Mouse (Mus musculus): ENCODE data around the gene Cdcp2. TPM values are rescaled to one million over a fixed set of nuclear protein-coding genes. Genes with fewer than 3 reads are reported as not detected.
"Not testable (repeated sequence)": the region's sequence is repeated elsewhere in the genome, so short reads cannot be mapped to it uniquely, and the experiment has no call there.

The Cdcp2 gene
- total and polyA plus RNA-seq, 3 experiments: not detected

- TF ChIP-seq ZKSCAN1 (IDR thresholded peaks at IDR 0.05; ENCODE audit: low read depth, low read length) (no peak), MYB (IDR thresholded peaks at IDR 0.05; ENCODE audit: low read depth, low read length) (no peak), JUND (IDR thresholded peaks at IDR 0.05; ENCODE audit: low read depth, low read length) (no peak)
These were observed 10.1 kb downstream of the Cdcp2 start (continued) for GRCm38 (mm10) chr4:107106777-107107176.

GRCm38 (mm10) chr4:107108291-107108731 lies 11.6 kb downstream of the Cdcp2 start:
- Histone ChIP-seq H3K79me2 (ENCODE audit: control insufficient read depth, insufficient read depth, low read length, poor library complexity) (no peaks in the 10 kb centered on the region), H3K27ac (ENCODE audit: control insufficient read depth, low read depth, low read length) (no peak overlapping the region), H3K27me3 (ENCODE audit: control insufficient read depth in 1 of 2, insufficient read depth in 2 of 2, low read length in 2 of 2) (no peaks in the 10 kb centered on the region), H3K9me3 (replicated peaks; ENCODE audit: insufficient read depth, low read length) (no peaks in the 10 kb centered on the region), H3K9ac (ENCODE audit: control insufficient read depth, low read depth, low read length, poor library complexity, severe bottlenecking) (no peak overlapping the region), H3K4me1 (ENCODE audit: control insufficient read depth in 1 of 2, insufficient read depth in 2 of 2, low read length in 2 of 2) (peaks cover 4 to 7% of the 10 kb centered on the region in 2 experiments), H3K36me3 (ENCODE audit: control insufficient read depth in 1 of 2, insufficient read depth in 2 of 2, low read length in 2 of 2) (peaks cover 0 to 4% of the 10 kb centered on the region in 2 experiments; a peak in 1 of 4 replicates), H3K4me3 (ENCODE audit: control insufficient read depth in 1 of 2, insufficient read depth in 1 of 2, low read depth in 2 of 2, low read length in 2 of 2) (no peak overlapping the region; a peak in 1 of 4 replicates)
- DNase-seq (ENCODE audit: low read depth, low spot score): peak; percentile 19
- TF ChIP-seq KAT2A (conservative IDR thresholded peaks at IDR 0.05; ENCODE audit: low read depth, low read length) (no peak), MXI1 (IDR thresholded peaks at IDR 0.05; ENCODE audit: low read depth, low read length) (no peak), ZKSCAN1 (IDR thresholded peaks at IDR 0.05; ENCODE audit: low read depth, low read length) (no peak), SMC3 (IDR thresholded peaks at IDR 0.05; ENCODE audit: low read depth, low read length) (no peak), ELF1 (IDR thresholded peaks at IDR 0.05; ENCODE audit: low read depth, low read length) (no peak), CHD2 (IDR thresholded peaks at IDR 0.05; ENCODE audit: low read length) (no peak), BHLHE40 (IDR thresholded peaks at IDR 0.05; ENCODE audit: borderline replicate concordance, low read depth, low read length) (no peak), MEF2A (IDR thresholded peaks at IDR 0.05; ENCODE audit: extremely low read depth, insufficient replicate concordance, low read depth, low read length, poor library complexity, severe bottlenecking) (no peak), TAL1 (IDR thresholded peaks at IDR 0.05; ENCODE audit: low read length) (no peak), TCF12 (IDR thresholded peaks at IDR 0.05; ENCODE audit: low read depth, low read length) (no peak), RCOR1 (IDR thresholded peaks at IDR 0.05; ENCODE audit: low read depth, low read length) (no peak), RAD21 (IDR thresholded peaks at IDR 0.05; ENCODE audit: low read depth, low read length) (no peak)

GRCm38 (mm10) chr4:107109181-107109580 lies 12.5 kb downstream of the Cdcp2 start:
- peak; percentile 69 for DNase-seq (ENCODE audit: low read depth, low spot score)
- H3K36me3 ChIP-seq (ENCODE audit: control insufficient read depth in 1 of 2, insufficient read depth in 2 of 2, low read length in 2 of 2); H3K4me1 ChIP-seq (ENCODE audit: control insufficient read depth in 1 of 2, insufficient read depth in 2 of 2, low read length in 2 of 2); H3K79me2 ChIP-seq (ENCODE audit: control insufficient read depth, insufficient read depth, low read length, poor library complexity); H3K27ac ChIP-seq (ENCODE audit: control insufficient read depth, low read depth, low read length); H3K9ac ChIP-seq (ENCODE audit: control insufficient read depth, low read depth, low read length, poor library complexity, severe bottlenecking); H3K9me3 ChIP-seq (replicated peaks; ENCODE audit: insufficient read depth, low read length); H3K27me3 ChIP-seq (ENCODE audit: control insufficient read depth in 1 of 2, insufficient read depth in 2 of 2, low read length in 2 of 2); H3K4me3 ChIP-seq (ENCODE audit: control insufficient read depth in 1 of 2, insufficient read depth in 1 of 2, low read depth in 2 of 2, low read length in 2 of 2): not testable (repeated sequence)
- TF ChIP-seq TAL1 (IDR thresholded peaks at IDR 0.05; ENCODE audit: low read length) (peak; percentile 66), EP300 (IDR thresholded peaks at IDR 0.05; ENCODE audit: low read depth in 1 of 2, low read length in 2 of 2) (peak; percentile 63 to 69; a peak in 3 of 4 replicates), ETS1 (IDR thresholded peaks at IDR 0.05; ENCODE audit: low read depth, low read length) (peak; percentile 58; the same call in 1 of the 2 replicates), TCF12 (IDR thresholded peaks at IDR 0.05; ENCODE audit: low read depth, low read length) (peak; percentile 84), GATA1 (IDR thresholded peaks at IDR 0.05; ENCODE audit: low read depth, low read length) (peak; percentile 82), ZC3H11A (IDR thresholded peaks at IDR 0.05; ENCODE audit: low read depth, low read length) (peak; percentile 11; the same call in 1 of the 2 replicates), RCOR1 (IDR thresholded peaks at IDR 0.05; ENCODE audit: low read depth, low read length) (0 out of 2 replicates have a peak, but pooled peaks have one; percentile 22), ZKSCAN1 (IDR thresholded peaks at IDR 0.05; ENCODE audit: low read depth, low read length) (0 out of 2 replicates have a peak, but pooled peaks have one; percentile 27), SIN3A (IDR thresholded peaks at IDR 0.05; ENCODE audit: low read length) (peak; percentile 48; the same call in 1 of the 2 replicates)
